Mouse (Mus musculus) embryonic stem cell, embryonic (primary cell): ENCODE results near the gene Hoxa3.

Experiments used
- CTCF ChIA-PET, 4 experiments: fragments of 300-600 bp in 2 of 4; fragments of 350-600 bp in 2 of 4; sonication (Branson Sonifier 250); formaldehyde crosslinking; loops; one replicate each; lab custom pipeline; 2022; ENCODE audit warnings: inconsistent platforms in 2 of 4; lab: Charles Lee
- POLR2A ChIA-PET, 4 experiments: fragments of 300-600 bp in 2 of 4; fragments of 350-600 bp in 2 of 4; sonication (Branson Sonifier 250); formaldehyde crosslinking; loops; one replicate each; lab custom pipeline; 2022; ENCODE audit warnings: antibody characterized with exemption in 4 of 4, inconsistent platforms in 1 of 4; lab: Charles Lee

Hoxa3 gene

GRCm38 (mm10) chr6:52159979-52160378 lies 53.2 kb downstream of the Hoxa3 start:
- POLR2A ChIA-PET: interaction anchor here in 2 of 4 experiments (1.1 to 8.0 kb wide), 7 partner anchors 8 to 53 kb away, joined by 3 to 75 read pairs (median 5); partner anchors contain the start of gene 5730596B20Rik (in 1 of the 2)
- CTCF ChIA-PET: interaction anchor here in 3 of 4 experiments (0.5 to 1.2 kb wide), 3 partner anchors 12 to 1353 kb away, joined by 3 to 13 read pairs (median 4); partner anchors contain the start of gene Hoxa10 (in 1 of the 3)

- CTCF ChIA-PET: interaction anchor here in 1 of 4 experiments (0.6 to 1.7 kb wide), 3 partner anchors 114 to 566 kb away, joined by 3 to 5 read pairs (median 3); no protein-coding TSS in a partner anchor
These were observed 53.9 kb downstream of the Hoxa3 start for GRCm38 (mm10) chr6:52159164-52159761.

GRCm38 (mm10) chr6:52158276-52159051 lies 54.7 kb downstream of the Hoxa3 start, which contains the start of gene Hoxa1:
TSS of gene Hoxa1 (minus strand) at chr6:52158317.
- POLR2A ChIA-PET: interaction anchor here (0.6 to 8.0 kb wide), 30 partner anchors 8 to 1565 kb away, joined by 3 to 75 read pairs (median 4); partner anchors contain the start of genes 5730596B20Rik (in 1 of the 4), Hoxa10 (in 1 of the 4) and Hoxa4 (in 1 of the 4)

More at GRCm38 (mm10) chr6:52159164-52159761, 53.9 kb downstream of the Hoxa3 start:
- POLR2A ChIA-PET: interaction anchor here in 3 of 4 experiments (0.6 to 8.0 kb wide), 24 partner anchors 9 to 291 kb away, joined by 3 to 75 read pairs (median 4); partner anchors contain the start of genes 5730596B20Rik (in 1 of the 3) and Hoxa10 (in 1 of the 3)

GRCm38 (mm10) chr6:52157466-52158275 lies 55.5 kb downstream of the Hoxa3 start:
- ChIA-PET POLR2A (interaction anchor here (0.5 to 8.0 kb wide), 19 partner anchors 9 to 545 kb away, joined by 3 to 75 read pairs (median 4); partner anchors contain the start of genes Hoxa4 (in 2 of the 4), 5730596B20Rik (in 1 of the 4) and Hoxa10 (in 1 of the 4)), CTCF (interaction anchor here in 2 of 4 experiments (1.0 to 1.7 kb wide), 3 partner anchors 64 to 565 kb away, joined by 3 to 5 read pairs (median 5); partner anchors contain the start of gene Hoxa7 (in 1 of the 2))

More at GRCm38 (mm10) chr6:52158276-52159051, 54.7 kb downstream of the Hoxa3 start, which contains the start of gene Hoxa1:
- CTCF ChIA-PET: interaction anchor here in 2 of 4 experiments (0.6 to 1.7 kb wide), 4 partner anchors 52 to 566 kb away, joined by 3 to 5 read pairs (median 4); partner anchors contain the start of gene Hoxa7 (in 1 of the 2)

- ChIA-PET POLR2A (interaction anchor here in 2 of 4 experiments (1.6 to 8.0 kb wide), 3 partner anchors 16 to 130 kb away, joined by 3 to 75 read pairs (median 8); partner anchors contain the start of gene 5730596B20Rik (in 1 of the 2)), CTCF (no interaction called here)
These were observed 56.5 kb downstream of the Hoxa3 start for GRCm38 (mm10) chr6:52156551-52157200.

- ChIA-PET POLR2A (interaction anchor here in 3 of 4 experiments (0.6 to 1.3 kb wide), 5 partner anchors 17 to 982 kb away, joined by 3 to 5 read pairs (median 3); no protein-coding TSS in a partner anchor), CTCF (interaction anchor here in 1 of 4 experiments (0.5 kb wide), 1 partner anchor 11 kb away, joined by 5 read pairs; no protein-coding TSS in a partner anchor)
These were observed 57.7 kb downstream of the Hoxa3 start for GRCm38 (mm10) chr6:52155471-52155870.

GRCm38 (mm10) chr6:52154044-52154443 lies 59.1 kb downstream of the Hoxa3 start:
- CTCF ChIA-PET: interaction anchor here in 2 of 4 experiments (0.6 to 0.7 kb wide), 2 partner anchors 203 to 833 kb away, joined by 3 to 4 read pairs; no protein-coding TSS in a partner anchor

GRCm38 (mm10) chr6:52153270-52153669 lies 59.9 kb downstream of the Hoxa3 start:
- POLR2A ChIA-PET: interaction anchor here in 2 of 4 experiments (0.5 to 1.1 kb wide), 4 partner anchors 19 to 160 kb away, joined by 3 to 6 read pairs (median 3); no protein-coding TSS in a partner anchor
- CTCF ChIA-PET: no interaction called here

More at GRCm38 (mm10) chr6:52154044-52154443, 59.1 kb downstream of the Hoxa3 start:
- POLR2A ChIA-PET: interaction anchor here in 3 of 4 experiments (0.6 to 1.3 kb wide), 5 partner anchors 15 to 95 kb away, joined by 3 read pairs; no protein-coding TSS in a partner anchor

- POLR2A ChIA-PET: interaction anchor here in 2 of 4 experiments (0.6 to 1.1 kb wide), 3 partner anchors 19 to 160 kb away, joined by 3 to 6 read pairs (median 3); no protein-coding TSS in a partner anchor
- CTCF ChIA-PET: interaction anchor here in 1 of 4 experiments (0.6 kb wide), 1 partner anchor 10 kb away, joined by 3 read pairs; no protein-coding TSS in a partner anchor
These were observed 60.6 kb downstream of the Hoxa3 start for GRCm38 (mm10) chr6:52152226-52153193.

GRCm38 (mm10) chr6:52151571-52151970 lies 61.6 kb downstream of the Hoxa3 start:
- POLR2A ChIA-PET: interaction anchor here in 2 of 4 experiments (0.6 to 2.1 kb wide), 2 partner anchors 8 to 20 kb away, joined by 3 to 8 read pairs; no protein-coding TSS in a partner anchor

GRCm38 (mm10) chr6:52150401-52150966 lies 62.7 kb downstream of the Hoxa3 start:
- POLR2A ChIA-PET: interaction anchor here in 3 of 4 experiments (0.6 to 2.1 kb wide), 6 partner anchors 9 to 747 kb away, joined by 3 to 8 read pairs (median 3); no protein-coding TSS in a partner anchor

More at GRCm38 (mm10) chr6:52151571-52151970, 61.6 kb downstream of the Hoxa3 start:
- CTCF ChIA-PET: interaction anchor here in 1 of 4 experiments (0.6 kb wide), 1 partner anchor 11 kb away, joined by 3 read pairs; no protein-coding TSS in a partner anchor

GRCm38 (mm10) chr6:52139115-52139514 lies 74.0 kb downstream of the Hoxa3 start:
- CTCF ChIA-PET: no interaction called here
- POLR2A ChIA-PET: interaction anchor here in 2 of 4 experiments (0.5 to 2.4 kb wide), 3 partner anchors 11 to 23 kb away, joined by 3 to 11 read pairs (median 3); no protein-coding TSS in a partner anchor

More at GRCm38 (mm10) chr6:52150401-52150966, 62.7 kb downstream of the Hoxa3 start:
- CTCF ChIA-PET: interaction anchor here in 2 of 4 experiments (0.6 to 0.7 kb wide), 3 partner anchors 45 to 1005 kb away, joined by 3 to 5 read pairs (median 3); no protein-coding TSS in a partner anchor

- POLR2A ChIA-PET: interaction anchor here in 2 of 4 experiments (0.6 to 2.4 kb wide), 6 partner anchors 10 to 773 kb away, joined by 3 to 23 read pairs (median 4); no protein-coding TSS in a partner anchor
These were observed 74.6 kb downstream of the Hoxa3 start for GRCm38 (mm10) chr6:52138576-52138975.

More at GRCm38 (mm10) chr6:52138576-52138975, 74.6 kb downstream of the Hoxa3 start:
- CTCF ChIA-PET: no interaction called here
